Mouse (Mus musculus): Measurements from ENCODE around the gene Ptpro. TPM values are rescaled to one million over a fixed set of nuclear protein-coding genes. Genes with fewer than 3 reads are reported as not detected.

The Ptpro gene
- polyA plus RNA-seq, 1 experiment from 2014 or later = 1.5 TPM

- 16% methylated on average over 4 of the region's 4 CpGs for WGBS (ENCODE audit: insufficient replicate concordance)
- H3K27me3 ChIP-seq (ENCODE audit: control insufficient read depth, insufficient read depth, low read length) = no peaks in the 10 kb centered on the region
- 0 out of 2 replicates have a peak, but pooled peaks cover 2% of the 10 kb centered on the region for H3K9me3 ChIP-seq (replicated peaks; ENCODE audit: control insufficient read depth, low read length)
- ATAC-seq (replicated peaks; ENCODE audit: insufficient number of reproducible peaks, low FRiP score, low TSS enrichment) = no peak
- H3K9ac ChIP-seq (ENCODE audit: low read depth, low read length) = no peak overlapping the region
- H3K4me1 ChIP-seq (ENCODE audit: control insufficient read depth, insufficient read depth, low read length) = peaks cover 23% of the 10 kb centered on the region
- H3K4me3 ChIP-seq (ENCODE audit: low read depth, low read length) = no peak overlapping the region
- peak overlapping the region; percentile 14; the same call in 1 of the 2 replicates for H3K4me2 ChIP-seq
- H3K36me3 ChIP-seq (ENCODE audit: control insufficient read depth, insufficient read depth, low read length) = no peaks in the 10 kb centered on the region
- peak overlapping the region; percentile 67 for H3K27ac ChIP-seq (ENCODE audit: low read depth, low read length)
Measured at GRCm38 (mm10) chr6:137315265-137315664, 63.1 kb downstream of the Ptpro start.

DNA sequence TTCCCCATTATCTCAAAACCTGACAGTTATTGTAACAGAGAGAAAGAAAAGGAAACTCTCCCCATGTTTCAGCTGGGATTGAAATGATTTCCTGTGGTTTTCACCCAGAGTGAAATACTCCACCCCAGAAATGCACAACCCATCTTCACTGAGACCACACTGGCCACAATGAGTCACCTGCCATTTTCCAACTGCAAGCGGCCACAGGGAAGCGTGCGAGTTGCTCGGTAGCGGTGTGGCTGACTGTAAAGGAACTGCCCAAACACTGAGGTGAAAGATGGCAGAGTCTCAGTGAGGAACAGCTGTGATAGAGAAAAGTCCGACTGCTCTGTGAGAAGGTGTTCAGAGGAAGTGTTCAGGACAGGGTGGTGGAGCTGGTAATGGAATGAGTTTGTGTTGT, 64.2 kb downstream of the Ptpro start:
- no peaks in the 10 kb centered on the region for H3K36me3 ChIP-seq (ENCODE audit: control insufficient read depth, insufficient read depth, low read length)
- no peak overlapping the region for H3K4me3 ChIP-seq (ENCODE audit: low read depth, low read length)
- no peaks in the 10 kb centered on the region for H3K27me3 ChIP-seq (ENCODE audit: control insufficient read depth, insufficient read depth, low read length)
- no peak overlapping the region for H3K27ac ChIP-seq (ENCODE audit: low read depth, low read length)
- H3K4me1 ChIP-seq (ENCODE audit: control insufficient read depth, insufficient read depth, low read length) = peaks cover 23% of the 10 kb centered on the region
- no peak overlapping the region for H3K4me2 ChIP-seq
- no peak overlapping the region for H3K9ac ChIP-seq (ENCODE audit: low read depth, low read length)
- no peak for ATAC-seq (replicated peaks; ENCODE audit: insufficient number of reproducible peaks, low FRiP score, low TSS enrichment)
- 78% methylated on average over 6 of the region's 6 CpGs for WGBS (ENCODE audit: insufficient replicate concordance)
- no peaks in the 10 kb centered on the region for H3K9me3 ChIP-seq (replicated peaks; ENCODE audit: control insufficient read depth, low read length)

DNA sequence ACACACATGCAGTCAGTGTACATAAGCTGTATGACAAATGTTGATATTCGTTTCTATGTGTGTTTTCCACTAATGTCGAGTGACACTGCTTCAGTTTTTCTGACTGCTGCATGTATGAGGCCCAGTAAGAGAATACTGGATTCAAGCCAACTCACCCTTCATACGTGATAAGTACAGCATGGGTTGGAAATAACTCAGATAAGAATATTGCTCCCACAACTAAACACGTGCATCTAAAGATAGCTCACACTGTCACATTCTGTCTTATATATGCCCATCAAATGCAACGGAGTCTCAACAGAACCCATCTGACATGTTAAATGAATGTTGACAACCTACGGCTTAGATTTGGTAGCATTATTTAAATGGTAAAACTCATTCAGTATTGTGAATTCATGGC, 65.4 kb downstream of the Ptpro start:
- no peak for ATAC-seq (replicated peaks; ENCODE audit: insufficient number of reproducible peaks, low FRiP score, low TSS enrichment)
- Histone ChIP-seq H3K4me3 (ENCODE audit: low read depth, low read length) (no peak overlapping the region), H3K9ac (ENCODE audit: low read depth, low read length) (no peak overlapping the region), H3K27ac (ENCODE audit: low read depth, low read length) (no peak overlapping the region), H3K4me2 (no peak overlapping the region), H3K27me3 (ENCODE audit: control insufficient read depth, insufficient read depth, low read length) (no peaks in the 10 kb centered on the region), H3K4me1 (ENCODE audit: control insufficient read depth, insufficient read depth, low read length) (peaks cover 23% of the 10 kb centered on the region), H3K36me3 (ENCODE audit: control insufficient read depth, insufficient read depth, low read length) (no peaks in the 10 kb centered on the region), H3K9me3 (replicated peaks; ENCODE audit: control insufficient read depth, low read length) (no peaks in the 10 kb centered on the region)
- 50% methylated on average over 6 of the region's 6 CpGs for WGBS (ENCODE audit: insufficient replicate concordance)

- WGBS (ENCODE audit: insufficient replicate concordance) = 83% methylated on average over 12 of the region's 12 CpGs
- ATAC-seq (replicated peaks; ENCODE audit: insufficient number of reproducible peaks, low FRiP score, low TSS enrichment) = no peak
Measured at GRCm38 (mm10) chr6:137318242-137318861, 66.2 kb downstream of the Ptpro start.

GRCm38 (mm10) chr6:137319658-137320057, 67.5 kb downstream of the Ptpro start:
- no peaks in the 10 kb centered on the region for H3K9me3 ChIP-seq (replicated peaks; ENCODE audit: control insufficient read depth, low read length)
- H3K27ac ChIP-seq (ENCODE audit: low read depth, low read length) = no peak overlapping the region
- no peak overlapping the region for H3K4me3 ChIP-seq (ENCODE audit: low read depth, low read length)
- ATAC-seq (replicated peaks; ENCODE audit: insufficient number of reproducible peaks, low FRiP score, low TSS enrichment) = no peak
- H3K4me2 ChIP-seq = no peak overlapping the region
- no peak overlapping the region for H3K9ac ChIP-seq (ENCODE audit: low read depth, low read length)
- WGBS (ENCODE audit: insufficient replicate concordance) = 38% methylated on average over 1 of the region's 1 CpGs
- H3K36me3 ChIP-seq (ENCODE audit: control insufficient read depth, insufficient read depth, low read length) = no peaks in the 10 kb centered on the region
- H3K27me3 ChIP-seq (ENCODE audit: control insufficient read depth, insufficient read depth, low read length) = no peaks in the 10 kb centered on the region
- peaks cover 22% of the 10 kb centered on the region for H3K4me1 ChIP-seq (ENCODE audit: control insufficient read depth, insufficient read depth, low read length)

More at GRCm38 (mm10) chr6:137318242-137318861, 66.2 kb downstream of the Ptpro start:
- H3K9me3 ChIP-seq (replicated peaks; ENCODE audit: control insufficient read depth, low read length) = no peaks in the 10 kb centered on the region
- no peak overlapping the region for H3K9ac ChIP-seq (ENCODE audit: low read depth, low read length)
- H3K4me1 ChIP-seq (ENCODE audit: control insufficient read depth, insufficient read depth, low read length) = peaks cover 23% of the 10 kb centered on the region
- H3K27ac ChIP-seq (ENCODE audit: low read depth, low read length) = no peak overlapping the region
- H3K27me3 ChIP-seq (ENCODE audit: control insufficient read depth, insufficient read depth, low read length) = no peaks in the 10 kb centered on the region
- no peaks in the 10 kb centered on the region for H3K36me3 ChIP-seq (ENCODE audit: control insufficient read depth, insufficient read depth, low read length)
- no peak overlapping the region for H3K4me2 ChIP-seq
- no peak overlapping the region for H3K4me3 ChIP-seq (ENCODE audit: low read depth, low read length)

DNA sequence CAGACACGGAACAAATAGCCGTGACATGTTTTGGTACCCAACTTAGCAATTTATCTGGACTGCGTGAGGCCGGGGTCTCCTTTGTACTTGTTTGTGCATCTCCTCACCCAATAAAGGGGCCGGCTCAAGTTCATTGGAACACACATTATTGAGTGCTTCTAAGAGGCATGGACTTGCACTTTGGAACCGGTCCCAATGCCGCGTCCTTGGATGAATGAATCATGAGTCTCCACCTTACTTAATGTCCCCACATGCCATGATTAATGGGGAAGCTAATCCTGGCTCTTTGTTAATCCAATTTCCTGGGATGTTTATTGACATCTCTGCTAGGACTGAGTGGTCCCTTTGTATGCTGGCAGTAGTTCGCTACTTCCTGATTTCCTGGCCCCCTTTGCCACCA, 75.6 kb downstream of the Ptpro start:
- no peak overlapping the region for H3K9ac ChIP-seq (ENCODE audit: low read depth, low read length)
- no peaks in the 10 kb centered on the region for H3K36me3 ChIP-seq (ENCODE audit: control insufficient read depth, insufficient read depth, low read length)
- ATAC-seq (replicated peaks; ENCODE audit: insufficient number of reproducible peaks, low FRiP score, low TSS enrichment) = no peak
- no peak overlapping the region for H3K4me3 ChIP-seq (ENCODE audit: low read depth, low read length)
- H3K9me3 ChIP-seq (replicated peaks; ENCODE audit: control insufficient read depth, low read length) = no peaks in the 10 kb centered on the region
- no peak overlapping the region for H3K27ac ChIP-seq (ENCODE audit: low read depth, low read length)
- H3K27me3 ChIP-seq (ENCODE audit: control insufficient read depth, insufficient read depth, low read length) = no peaks in the 10 kb centered on the region
- WGBS (ENCODE audit: insufficient replicate concordance) = 83% methylated on average over 9 of the region's 9 CpGs
- no peaks in the 10 kb centered on the region for H3K4me1 ChIP-seq (ENCODE audit: control insufficient read depth, insufficient read depth, low read length)
- H3K4me2 ChIP-seq = no peak overlapping the region

DNA sequence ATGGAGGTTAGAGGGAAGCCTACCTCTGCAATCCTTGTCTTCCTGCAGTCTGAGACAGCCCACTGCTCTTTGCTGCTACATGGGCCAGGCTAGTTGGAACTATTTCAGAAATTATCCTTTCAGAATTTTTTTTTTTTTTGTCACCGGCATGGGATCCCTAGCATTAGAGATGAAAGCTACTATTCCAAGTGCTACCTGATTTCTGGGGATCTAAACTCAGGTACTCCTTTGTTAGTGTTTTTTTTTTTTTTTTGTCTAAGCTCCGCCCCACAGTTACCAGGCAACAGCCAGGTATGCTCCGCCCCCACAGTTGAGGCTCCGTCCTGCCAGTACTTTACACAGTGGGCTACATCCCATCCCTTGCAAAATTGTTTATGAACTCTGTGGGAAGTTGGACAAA, 76.1 kb downstream of the Ptpro start:
- no peak overlapping the region for H3K9ac ChIP-seq (ENCODE audit: low read depth, low read length)
- H3K36me3 ChIP-seq (ENCODE audit: control insufficient read depth, insufficient read depth, low read length) = no peaks in the 10 kb centered on the region
- no peak for ATAC-seq (replicated peaks; ENCODE audit: insufficient number of reproducible peaks, low FRiP score, low TSS enrichment)
- H3K4me3 ChIP-seq (ENCODE audit: low read depth, low read length) = no peak overlapping the region
- H3K27ac ChIP-seq (ENCODE audit: low read depth, low read length) = no peak overlapping the region
- H3K4me1 ChIP-seq (ENCODE audit: control insufficient read depth, insufficient read depth, low read length) = no peaks in the 10 kb centered on the region
- H3K9me3 ChIP-seq (replicated peaks; ENCODE audit: control insufficient read depth, low read length) = no peaks in the 10 kb centered on the region
- no peaks in the 10 kb centered on the region for H3K27me3 ChIP-seq (ENCODE audit: control insufficient read depth, insufficient read depth, low read length)
- 69% methylated on average over 4 of the region's 4 CpGs for WGBS (ENCODE audit: insufficient replicate concordance)
- no peak overlapping the region for H3K4me2 ChIP-seq

DNA sequence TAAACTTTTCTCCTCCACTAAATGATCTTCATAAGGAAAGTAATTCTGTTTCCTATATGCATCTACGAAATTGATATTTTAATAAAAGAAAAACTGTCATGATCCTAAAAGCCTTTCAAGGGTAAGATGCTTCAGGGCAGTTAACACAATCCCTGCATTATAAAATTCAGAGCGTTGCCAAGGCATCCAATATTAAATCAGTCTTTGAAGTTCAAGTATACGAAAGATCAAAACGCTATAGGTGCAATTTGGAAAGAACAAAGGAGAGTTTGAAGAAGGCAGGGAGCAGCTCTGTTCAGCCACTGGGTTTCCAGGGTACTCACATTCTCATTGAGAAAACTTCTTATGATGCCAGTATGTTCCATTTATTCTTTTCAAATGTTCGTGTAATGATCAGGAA, 78.7 kb downstream of the Ptpro start:
- no peak overlapping the region for H3K9ac ChIP-seq (ENCODE audit: low read depth, low read length)
- no peaks in the 10 kb centered on the region for H3K27me3 ChIP-seq (ENCODE audit: control insufficient read depth, insufficient read depth, low read length)
- no peak overlapping the region for H3K4me2 ChIP-seq
- 75% methylated on average over 5 of the region's 5 CpGs for WGBS (ENCODE audit: insufficient replicate concordance)
- no peak overlapping the region for H3K27ac ChIP-seq (ENCODE audit: low read depth, low read length)
- no peaks in the 10 kb centered on the region for H3K36me3 ChIP-seq (ENCODE audit: control insufficient read depth, insufficient read depth, low read length)
- ATAC-seq (replicated peaks; ENCODE audit: insufficient number of reproducible peaks, low FRiP score, low TSS enrichment) = no peak
- H3K4me1 ChIP-seq (ENCODE audit: control insufficient read depth, insufficient read depth, low read length) = no peaks in the 10 kb centered on the region
- H3K4me3 ChIP-seq (ENCODE audit: low read depth, low read length) = no peak overlapping the region
- no peaks in the 10 kb centered on the region for H3K9me3 ChIP-seq (replicated peaks; ENCODE audit: control insufficient read depth, low read length)

DNA sequence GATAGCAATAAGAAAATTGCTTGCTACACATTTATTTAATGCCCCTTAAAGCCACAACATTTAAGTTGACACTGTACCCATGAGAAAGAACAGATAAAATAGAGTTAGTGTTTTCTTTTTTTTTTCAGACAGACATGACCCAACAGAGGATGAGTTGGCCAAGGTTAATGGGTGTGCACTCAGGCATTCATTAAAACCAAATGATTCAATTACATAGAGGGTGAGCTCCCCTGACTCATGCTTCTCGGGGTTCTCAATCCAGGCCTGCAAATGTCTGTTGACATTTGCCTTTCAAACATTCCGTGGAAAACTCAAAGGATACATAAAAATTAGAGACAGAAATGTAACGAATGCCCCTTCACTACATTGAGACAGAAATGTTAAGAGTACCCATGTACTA, 79.7 kb downstream of the Ptpro start:
- Histone ChIP-seq H3K4me1 (ENCODE audit: control insufficient read depth, insufficient read depth, low read length) (no peaks in the 10 kb centered on the region), H3K9me3 (replicated peaks; ENCODE audit: control insufficient read depth, low read length) (no peaks in the 10 kb centered on the region), H3K27ac (ENCODE audit: low read depth, low read length) (no peak overlapping the region), H3K9ac (ENCODE audit: low read depth, low read length) (no peak overlapping the region), H3K36me3 (ENCODE audit: control insufficient read depth, insufficient read depth, low read length) (no peaks in the 10 kb centered on the region), H3K4me3 (ENCODE audit: low read depth, low read length) (no peak overlapping the region), H3K27me3 (ENCODE audit: control insufficient read depth, insufficient read depth, low read length) (no peaks in the 10 kb centered on the region), H3K4me2 (no peak overlapping the region)
- WGBS (ENCODE audit: insufficient replicate concordance) = 82% methylated on average over 3 of the region's 3 CpGs
- ATAC-seq (replicated peaks; ENCODE audit: insufficient number of reproducible peaks, low FRiP score, low TSS enrichment) = no peak
